Mouse (Mus musculus) cerebellum, adult 2 months (tissue): ENCODE measurements around the gene Rfx8.

ENCODE experiments used
- CTCF ChIP-seq: fragments of 200-500 bp; IDR thresholded peaks from 2 replicates; pipeline ENCODE4 v1.5.1; 2011; ENCODE audit warnings: low read depth, mild to moderate bottlenecking, control low read depth, low read length, moderate library complexity, borderline replicate concordance; ENCODE audit not compliant: insufficient read depth
- POLR2A ChIP-seq: fragments of 200-500 bp; IDR thresholded peaks from 2 replicates; pipeline ENCODE4 v1.6.1; 2011; ENCODE audit warnings: low read length, control low read depth, borderline replicate concordance; ENCODE audit not compliant: insufficient read depth

- TF ChIP-seq POLR2A (no peak), CTCF (no peak)
Measured at GRCm38 (mm10) chr1:39749664-39750063, 28.9 kb upstream of the Rfx8 start.
